Mouse (Mus musculus): ENCODE data around the gene Htra1.

DNA sequence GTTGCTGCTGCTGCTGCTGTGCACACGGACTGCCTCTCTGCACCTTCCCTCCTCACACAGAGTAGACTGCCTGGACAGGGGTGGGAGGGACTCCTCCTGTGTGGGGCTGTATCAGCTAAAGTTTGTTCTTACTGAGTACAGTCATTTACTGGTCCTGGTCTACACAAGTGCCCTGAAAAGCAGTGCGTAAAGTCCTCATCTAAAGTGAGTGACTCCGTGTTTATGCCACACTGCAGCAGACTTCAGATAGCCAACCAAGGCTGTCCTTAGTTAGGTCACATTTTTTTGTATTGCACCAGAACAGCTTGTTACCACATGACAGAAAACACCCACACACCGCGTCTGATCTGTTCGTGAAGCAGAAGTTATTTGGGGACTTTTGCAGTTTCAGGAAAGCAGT, 42.9 kb upstream of the Htra1 start:
- TF ChIP-seq POLR2A (IDR thresholded peaks at IDR 0.05; ENCODE audit: borderline replicate concordance, insufficient read depth, low read length) = no peak
- TF ChIP-seq CTCF (IDR thresholded peaks at IDR 0.05; ENCODE audit: borderline replicate concordance, insufficient read depth, low read depth, low read length) = no peak

All from cerebellum, adult 2 months (tissue).